Mouse (Mus musculus) megakaryocyte, embryonic 14.5 days (primary cell): ENCODE data around the gene Tnip3. TPM values are rescaled to one million over a fixed set of nuclear protein-coding genes. Genes with fewer than 3 reads are reported as not detected.

Experiments
- H3K27me3 ChIP-seq: replicated peaks from 2 replicates; pipeline ENCODE3; 2012; ENCODE audit warnings: inconsistent platforms
- H3K36me3 ChIP-seq: replicated peaks from 2 replicates; pipeline ENCODE3; 2012; ENCODE audit warnings: low read length, inconsistent platforms, mixed read lengths
- H3K4me1 ChIP-seq: 2 replicates; pipeline ENCODE4 v1.6.1; 2012; ENCODE audit warnings: inconsistent platforms
- H3K4me3 ChIP-seq: replicated peaks from 2 replicates; pipeline ENCODE3; 2012; ENCODE audit warnings: moderate library complexity, mild to moderate bottlenecking, inconsistent platforms
- H3K9me3 ChIP-seq: 2 replicates; pipeline ENCODE4 v1.6.1; 2012; ENCODE audit warnings: inconsistent platforms
- FLI1 ChIP-seq: IDR thresholded peaks from 2 replicates; pipeline ENCODE4 v1.6.1; 2012; ENCODE audit warnings: low read length, inconsistent platforms, mixed read lengths
- GATA1 ChIP-seq: IDR thresholded peaks from 3 replicates; pipeline ENCODE4 v1.6.1; 2012; ENCODE audit warnings: mixed read lengths, low read length, inconsistent platforms, borderline replicate concordance
- polyA plus RNA-seq: library from polyadenylated mRNA; stranded (reverse); fragments of >175 nt; gene quantifications from 2 replicates; pipeline ENCODE4 v1.2.3, GENCODE M21; 2012; ENCODE audit warnings: low replicate concordance; ENCODE audit not compliant: insufficient read depth

Tnip3 gene
- polyA plus RNA-seq, 1 experiment: 0.20 TPM

DNA sequence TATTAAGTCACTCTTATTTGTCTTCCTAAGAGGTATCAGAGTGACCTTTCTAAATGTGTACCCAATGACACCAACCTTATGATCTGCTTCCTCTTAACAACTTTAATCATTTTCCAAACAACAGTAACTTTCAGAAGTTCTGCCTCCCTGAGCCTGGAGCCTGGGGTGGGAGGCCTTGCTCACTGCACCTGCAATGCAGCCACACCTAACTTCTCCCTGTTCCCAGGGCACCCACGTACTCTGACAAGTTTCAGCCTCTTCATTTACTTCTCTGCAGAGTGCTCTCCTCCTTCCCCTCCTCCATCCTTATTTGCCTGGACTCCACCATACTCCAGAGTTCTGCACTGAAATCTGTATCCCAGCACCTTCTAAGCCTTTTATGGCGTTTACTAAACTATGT, 144.9 kb downstream of the Tnip3 start:
- H3K9me3 ChIP-seq: no peaks in the 10 kb centered on the region
- TF ChIP-seq GATA1: no peak
- no peak for TF ChIP-seq FLI1
- no peak overlapping the region for H3K4me3 ChIP-seq
- no peaks in the 10 kb centered on the region for H3K36me3 ChIP-seq
- H3K27me3 ChIP-seq: peaks cover 36% of the 10 kb centered on the region
- peaks cover 29% of the 10 kb centered on the region for H3K4me1 ChIP-seq

DNA sequence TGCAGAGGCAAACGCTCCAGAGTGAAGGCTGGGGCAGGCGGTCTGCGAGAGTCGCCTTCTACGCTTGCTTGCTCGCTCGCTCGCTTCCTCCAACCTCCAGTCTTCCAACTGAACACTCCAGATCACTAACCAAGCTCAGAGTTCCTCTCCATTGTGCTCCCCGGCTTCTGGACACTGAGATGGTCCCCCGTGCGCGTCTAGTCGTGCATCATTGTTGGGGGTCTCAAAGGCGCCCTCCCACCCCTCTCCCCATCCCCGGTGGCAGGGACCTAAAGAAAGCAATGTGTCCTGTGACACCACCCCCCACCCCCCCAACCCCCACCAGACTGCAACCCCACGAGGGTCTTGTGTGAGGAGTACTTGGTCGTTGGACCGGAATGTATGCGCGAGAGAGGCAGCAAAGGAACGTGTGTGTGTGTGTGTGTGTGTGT, 145.9 kb downstream of the Tnip3 start:
- H3K27me3 ChIP-seq: peaks cover 40% of the 10 kb centered on the region
- H3K4me3 ChIP-seq: peak overlapping the region; percentile 93
- H3K36me3 ChIP-seq: no peaks in the 10 kb centered on the region
- no peaks in the 10 kb centered on the region for H3K9me3 ChIP-seq
- H3K4me1 ChIP-seq: peaks cover 26% of the 10 kb centered on the region
- no peak for TF ChIP-seq FLI1
- no peak for TF ChIP-seq GATA1

DNA sequence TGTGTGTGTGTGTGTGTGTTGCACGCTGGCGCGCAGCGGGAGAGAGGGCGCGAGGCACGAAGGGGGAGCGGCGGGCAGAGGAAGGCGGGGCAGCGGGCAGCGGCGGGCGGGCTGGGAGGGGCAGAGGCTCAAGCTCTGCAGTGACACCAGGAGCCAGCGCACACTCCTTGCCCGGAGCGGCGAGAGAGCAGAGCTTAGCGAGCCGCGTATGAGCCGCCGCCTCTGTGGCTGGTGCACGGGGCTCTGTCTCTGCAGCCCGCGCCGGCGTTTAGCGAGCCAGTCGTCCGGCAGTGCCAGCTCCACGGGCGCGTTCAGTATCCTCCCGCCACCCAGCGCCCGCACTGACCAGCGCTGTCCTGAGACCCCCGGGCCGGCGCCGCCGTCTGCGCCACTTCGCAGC, 146.3 kb downstream of the Tnip3 start, which contains the start of gene Ndnf:
Ndnf (plus strand) TSS at position 140 of the 400 bp plus-strand sequence.
- peak within 1 kb of the TSS; percentile 93 for H3K4me3 ChIP-seq
- no peaks in the 10 kb centered on the region for H3K36me3 ChIP-seq
- peaks cover 40% of the 10 kb centered on the region for H3K27me3 ChIP-seq
- no peaks in the 10 kb centered on the region for H3K9me3 ChIP-seq
- TF ChIP-seq GATA1: no peak
- no peak for TF ChIP-seq FLI1
- peaks cover 26% of the 10 kb centered on the region for H3K4me1 ChIP-seq

DNA sequence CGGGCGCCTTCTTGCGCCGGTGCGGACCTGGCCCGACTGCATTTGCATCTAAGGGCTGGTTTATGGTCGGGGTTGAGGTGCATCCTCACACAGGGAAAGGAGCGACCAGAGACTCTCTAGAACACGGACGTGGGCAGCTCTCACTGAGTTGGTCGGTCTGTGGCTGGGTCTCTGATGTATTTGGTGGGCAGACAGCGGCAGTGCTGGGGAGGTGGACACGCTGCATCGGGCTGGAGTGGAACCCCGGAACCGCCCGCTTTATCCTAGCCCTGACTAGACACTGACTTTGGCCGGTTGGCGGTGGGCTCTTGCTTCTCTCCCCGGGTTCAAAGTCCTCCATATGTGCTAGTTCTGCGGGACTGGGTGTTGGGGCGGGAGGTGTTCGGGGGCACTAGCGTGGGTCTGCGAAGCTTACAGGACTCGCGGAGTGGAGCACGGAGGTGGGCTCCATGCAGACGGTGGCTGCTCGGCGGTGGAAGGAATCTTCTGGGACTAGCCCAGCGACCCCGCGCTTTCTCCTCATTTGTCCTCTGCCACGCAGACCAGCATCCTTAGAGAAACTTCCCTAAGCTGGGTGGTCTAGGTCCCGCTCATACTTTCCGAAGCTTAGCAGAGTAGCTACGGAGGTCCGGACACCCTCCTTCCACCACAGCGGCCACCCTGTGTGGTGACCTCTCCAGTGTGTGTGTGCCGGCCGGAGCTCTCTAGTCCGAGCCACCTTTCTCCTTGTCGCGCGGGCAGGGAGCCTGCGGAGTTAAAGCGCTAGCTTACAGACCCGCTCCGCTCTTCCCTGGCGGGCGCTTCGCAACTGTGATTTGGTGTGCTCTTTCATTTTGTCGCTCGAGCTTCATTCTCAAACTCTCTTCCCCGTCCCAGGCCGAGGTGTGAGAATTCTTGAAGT, 147.3 kb downstream of the Tnip3 start:
- H3K9me3 ChIP-seq: no peaks in the 10 kb centered on the region
- H3K36me3 ChIP-seq: no peaks in the 10 kb centered on the region
- peaks cover 40% of the 10 kb centered on the region for H3K27me3 ChIP-seq
- TF ChIP-seq FLI1: no peak
- no peak for TF ChIP-seq GATA1
- peak overlapping the region; percentile 93 for H3K4me3 ChIP-seq
- H3K4me1 ChIP-seq: peaks cover 23% of the 10 kb centered on the region

Other genes with a start within 250 kb of the Tnip3 start
- not detected in 2 replicates for gene C130060K24Rik, start 144.2 kb upstream of the Tnip3 start, polyA plus RNA-seq
- 0.16 and 0.22 TPM in 2 replicates for gene Ndnf, start 146.3 kb downstream of the Tnip3 start, polyA plus RNA-seq